Mouse (Mus musculus): ENCODE results near the gene Traf7. TPM values are rescaled to one million over a fixed set of nuclear protein-coding genes. Genes with fewer than 3 reads are reported as not detected.

The Traf7 gene
- polyA plus RNA-seq, 1 experiment: 112 TPM

- H3K27me3 ChIP-seq (ENCODE audit: control insufficient read depth, insufficient read depth, insufficient read length): peaks cover 28% of the 10 kb centered on the region
- no peak within 1 kb of the TSS for H3ac ChIP-seq (ENCODE audit: control insufficient read depth, insufficient read length)
- no peaks in the 10 kb centered on the region for H3K79me2 ChIP-seq (ENCODE audit: control insufficient read depth, insufficient read depth)
- H3K4me2 ChIP-seq (ENCODE audit: low read depth): peak within 1 kb of the TSS; percentile 55
- H3K4me3 ChIP-seq: no peak within 1 kb of the TSS
- no peak for TF ChIP-seq E2F4 (IDR thresholded peaks at IDR 0.05; ENCODE audit: insufficient read depth)
- no peak for TF ChIP-seq SRF (IDR thresholded peaks at IDR 0.05; ENCODE audit: control insufficient read depth, insufficient read length, low read depth)
- TF ChIP-seq TCF3 (IDR thresholded peaks at IDR 0.05; ENCODE audit: insufficient read length, low read depth): no peak
- TF ChIP-seq POLR2A (IDR thresholded peaks at IDR 0.05; ENCODE audit: insufficient read length, low read depth): no peak
- no peak for TF ChIP-seq CEBPB (IDR thresholded peaks at IDR 0.05; ENCODE audit: insufficient read depth, poor library complexity, severe bottlenecking)
- no peaks in the 10 kb centered on the region for H3K36me3 ChIP-seq (ENCODE audit: control insufficient read depth, insufficient read depth)
These were observed 39.5 kb downstream of the Traf7 start, which contains the start of gene Caskin1 for GRCm38 (mm10) chr17:24488186-24488661. TSS of gene Caskin1 (plus strand) at chr17:24488601.

GRCm38 (mm10) chr17:24485090-24485860, 42.5 kb downstream of the Traf7 start:
- Histone ChIP-seq H3K79me2 (ENCODE audit: control insufficient read depth, insufficient read depth) (no peaks in the 10 kb centered on the region), H3K27me3 (ENCODE audit: control insufficient read depth, insufficient read depth, insufficient read length) (peaks cover 28% of the 10 kb centered on the region), H3K36me3 (ENCODE audit: control insufficient read depth, insufficient read depth) (no peaks in the 10 kb centered on the region), H3ac (ENCODE audit: control insufficient read depth, insufficient read length) (no peak overlapping the region), H3K4me3 (no peak overlapping the region), H3K4me2 (ENCODE audit: low read depth) (no peak overlapping the region)
- no peak for TF ChIP-seq USF1 (IDR thresholded peaks at IDR 0.05; ENCODE audit: low read depth)
- TF ChIP-seq CEBPB (IDR thresholded peaks at IDR 0.05; ENCODE audit: insufficient read depth, poor library complexity, severe bottlenecking): no peak
- no peak for TF ChIP-seq POLR2AphosphoS2 (IDR thresholded peaks at IDR 0.05; ENCODE audit: insufficient read length, low read depth)
- no peak for TF ChIP-seq MYOG (IDR thresholded peaks at IDR 0.05; ENCODE audit: control insufficient read depth in 1 of 3, insufficient read depth in 1 of 3, insufficient read length in 2 of 3, low read depth in 2 of 3)
- TF ChIP-seq TCF12 (IDR thresholded peaks at IDR 0.05; ENCODE audit: insufficient read depth, poor library complexity, severe bottlenecking): no peak
- TF ChIP-seq MYOD1 (IDR thresholded peaks at IDR 0.05; ENCODE audit: control insufficient read depth in 1 of 3, insufficient read length in 2 of 3, low read depth in 2 of 3): no peak
- TF ChIP-seq POLR2A (IDR thresholded peaks at IDR 0.05; ENCODE audit: insufficient read length, low read depth): no peak
- TF ChIP-seq E2F4 (IDR thresholded peaks at IDR 0.05; ENCODE audit: insufficient read depth): no peak
- no peak for TF ChIP-seq MAX (IDR thresholded peaks at IDR 0.05; ENCODE audit: low read depth)
- no peak for TF ChIP-seq REST (IDR thresholded peaks at IDR 0.05; ENCODE audit: insufficient read depth, insufficient read length)
- no peak for TF ChIP-seq SRF (IDR thresholded peaks at IDR 0.05; ENCODE audit: control insufficient read depth, insufficient read length, low read depth)
- TF ChIP-seq TCF3 (IDR thresholded peaks at IDR 0.05; ENCODE audit: insufficient read length, low read depth): no peak

GRCm38 (mm10) chr17:24483495-24483894, 44.2 kb downstream of the Traf7 start:
- Histone ChIP-seq H3K27me3 (ENCODE audit: control insufficient read depth, insufficient read depth, insufficient read length) (peaks cover 13% of the 10 kb centered on the region), H3K79me2 (ENCODE audit: control insufficient read depth, insufficient read depth) (no peaks in the 10 kb centered on the region), H3K36me3 (ENCODE audit: control insufficient read depth, insufficient read depth) (no peaks in the 10 kb centered on the region), H3K4me2 (ENCODE audit: low read depth) (no peak overlapping the region), H3K4me3 (no peak overlapping the region), H3ac (ENCODE audit: control insufficient read depth, insufficient read length) (no peak overlapping the region)
- TF ChIP-seq MAX (IDR thresholded peaks at IDR 0.05; ENCODE audit: low read depth) (no peak), TCF12 (IDR thresholded peaks at IDR 0.05; ENCODE audit: insufficient read depth, poor library complexity, severe bottlenecking) (no peak)

- Histone ChIP-seq H3K79me2 (ENCODE audit: control insufficient read depth, insufficient read depth) (peaks cover 6% of the 10 kb centered on the region), H3K27me3 (ENCODE audit: control insufficient read depth, insufficient read depth, insufficient read length) (no peaks in the 10 kb centered on the region), H3K4me2 (ENCODE audit: low read depth) (no peak overlapping the region), H3ac (ENCODE audit: control insufficient read depth, insufficient read length) (no peak overlapping the region), H3K36me3 (ENCODE audit: control insufficient read depth, insufficient read depth) (peaks cover 6% of the 10 kb centered on the region), H3K4me3 (no peak overlapping the region)
- TF ChIP-seq CEBPB (IDR thresholded peaks at IDR 0.05; ENCODE audit: insufficient read depth, poor library complexity, severe bottlenecking): no peak
- TF ChIP-seq MAX (IDR thresholded peaks at IDR 0.05; ENCODE audit: low read depth): no peak
- no peak for TF ChIP-seq E2F4 (IDR thresholded peaks at IDR 0.05; ENCODE audit: insufficient read depth)
- no peak for TF ChIP-seq POLR2AphosphoS2 (IDR thresholded peaks at IDR 0.05; ENCODE audit: insufficient read length, low read depth)
- no peak for TF ChIP-seq TCF3 (IDR thresholded peaks at IDR 0.05; ENCODE audit: insufficient read length, low read depth)
- TF ChIP-seq POLR2A (IDR thresholded peaks at IDR 0.05; ENCODE audit: insufficient read length, low read depth): no peak
- TF ChIP-seq SRF (IDR thresholded peaks at IDR 0.05; ENCODE audit: control insufficient read depth, insufficient read length, low read depth): no peak
- no peak for TF ChIP-seq USF1 (IDR thresholded peaks at IDR 0.05; ENCODE audit: low read depth)
- TF ChIP-seq TCF12 (IDR thresholded peaks at IDR 0.05; ENCODE audit: insufficient read depth, poor library complexity, severe bottlenecking): no peak
- TF ChIP-seq REST (IDR thresholded peaks at IDR 0.05; ENCODE audit: insufficient read depth, insufficient read length): no peak
- no peak for TF ChIP-seq MYOD1 (IDR thresholded peaks at IDR 0.05; ENCODE audit: control insufficient read depth in 1 of 3, insufficient read length in 2 of 3, low read depth in 2 of 3)
- no peak for TF ChIP-seq MYOG (IDR thresholded peaks at IDR 0.05; ENCODE audit: control insufficient read depth in 1 of 3, insufficient read depth in 1 of 3, insufficient read length in 2 of 3, low read depth in 2 of 3)
These were observed 46.5 kb downstream of the Traf7 start for GRCm38 (mm10) chr17:24481027-24481815.

Measured in myocyte (in vitro differentiated cells).